Mouse (Mus musculus): ENCODE measurements around the gene Amfr.

Gene Amfr

GRCm38 (mm10) chr8:93932873-93933272, 79.8 kb downstream of the Amfr start:
- DNase-seq (ENCODE audit: low spot score) = peak; percentile 87

- no peak for DNase-seq (ENCODE audit: low spot score)
These were observed 81.3 kb downstream of the Amfr start for GRCm38 (mm10) chr8:93931336-93931735.

GRCm38 (mm10) chr8:93929233-93929632, 83.4 kb downstream of the Amfr start:
- DNase-seq (ENCODE audit: low spot score) = no peak

GRCm38 (mm10) chr8:93925513-93925912, 87.1 kb downstream of the Amfr start:
- DNase-seq (ENCODE audit: low spot score) = no peak

GRCm38 (mm10) chr8:93923897-93924334, 88.7 kb downstream of the Amfr start:
- DNase-seq (ENCODE audit: low spot score) = peak; percentile 52
